ENCODE assay signal across 25 mouse cellular contexts in the genomic region with DNA sequence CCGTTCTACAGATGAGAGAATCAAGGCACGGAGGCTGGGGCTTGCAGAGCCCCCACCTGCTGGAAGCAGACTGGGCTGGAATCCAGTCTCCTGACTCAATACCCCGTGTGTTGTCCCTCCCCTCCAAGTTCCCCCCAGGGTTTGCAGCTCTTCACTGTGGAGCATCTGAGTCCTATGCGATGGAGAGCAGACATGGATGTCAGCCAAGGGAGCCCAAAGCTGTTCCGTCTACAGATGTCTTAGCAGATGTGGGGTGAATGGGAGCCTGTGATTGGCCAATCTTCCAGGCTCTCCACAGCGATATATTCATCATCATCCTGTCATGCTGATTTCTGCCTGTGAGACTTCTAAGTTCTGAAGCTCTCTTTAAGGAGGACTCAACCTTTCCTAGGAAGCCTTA. TPM values are rescaled to one million over a fixed set of nuclear protein-coding genes. Genes with fewer than 3 reads are reported as not detected.
DNase-seq lines count a peak whose midpoint lies in the region; ATAC-seq and TF ChIP-seq lines count a peak whose summit lies in the region.
"Had no signal": no experiment of that assay in that cellular context is flagged by ENCODE, and none has a peak within 500 bp of the region (broad histone marks: within the 10 kb centered on the region; RNA-seq: fewer than 3 reads in every experiment).

No protein-coding gene starts in this region.

- peaks cover 22% of the 10 kb centered on the region for H3K4me1 ChIP-seq in hindbrain, embryonic 15.5 days (replicated peaks)
- peaks cover 17% of the 10 kb centered on the region for H3K4me1 ChIP-seq in hindbrain, embryonic 12.5 days
- peaks cover 28% of the 10 kb centered on the region for H3K4me1 ChIP-seq in lung, embryonic 15.5 days
- H3K4me1 ChIP-seq in lung, adult 2 months (ENCODE audit: control insufficient read depth, insufficient read depth, low read length), result no peaks in the 10 kb centered on the region
- H3K4me1 ChIP-seq in embryonic facial prominence, embryonic 14.5 days (ENCODE audit: control insufficient read depth, insufficient read depth, low read length), result peaks cover 35% of the 10 kb centered on the region

- H3K9me3 ChIP-seq in hindbrain, embryonic 15.5 days, result no peaks in the 10 kb centered on the region
- H3K9me3 ChIP-seq in hindbrain, embryonic 12.5 days (replicated peaks), result no peaks in the 10 kb centered on the region
- no peaks in the 10 kb centered on the region for H3K9me3 ChIP-seq in lung, embryonic 15.5 days
- H3K9me3 ChIP-seq in embryonic facial prominence, embryonic 14.5 days (ENCODE audit: control insufficient read depth, low read length), result no peaks in the 10 kb centered on the region

- H3K4me2 ChIP-seq in hindbrain, embryonic 15.5 days, result no peak overlapping the region
- H3K4me2 ChIP-seq in hindbrain, embryonic 12.5 days (replicated peaks), result no peak overlapping the region
- H3K4me2 ChIP-seq in lung, embryonic 15.5 days, result no peak overlapping the region
- H3K4me2 ChIP-seq in embryonic facial prominence, embryonic 14.5 days (ENCODE audit: low read depth, low read length), result no peak overlapping the region
- H3K4me2 ChIP-seq: midbrain, embryonic 11.5 days had no signal

- WGBS in hindbrain, embryonic 15.5 days, result 55% methylated on average over 6 of the region's 6 CpGs
- WGBS in hindbrain, embryonic 12.5 days, result 77% methylated on average over 6 of the region's 6 CpGs
- WGBS in lung, embryonic 15.5 days, result 40% methylated on average over 6 of the region's 6 CpGs
- WGBS in lung, adult 2 months, result 49% methylated on average over 6 of the region's 6 CpGs
- 24% methylated on average over 6 of the region's 6 CpGs for WGBS in embryonic facial prominence, embryonic 14.5 days

- no peak for DNase-seq in lung, adult 2 months
- peak; percentile 21 for DNase-seq in brain, adult 2 months (ENCODE audit: low read depth, low spot score)
- DNase-seq in embryonic facial prominence, embryonic 14.5 days (ENCODE audit: low spot score), result peak; percentile 85
- DNase-seq in retina, embryonic 14.5 days (ENCODE audit: low spot score), result no peak
- DNase-seq in heart, postnatal 4 days, result no peak
- DNase-seq: adrenal gland, postnatal 10 days; cerebellum, adult 18-20 months; cerebellum, postnatal 25 days; embryo, embryonic 11 days; gastrocnemius, postnatal 25 days; heart, adult 2 months; heart, postnatal 36 days; kidney, adult 2 months; kidney, postnatal 10 days; layer of hippocampus, postnatal 36 days; liver, postnatal 0 days; thymus, adult 2 months had no signal

- TF ChIP-seq CTCF in lung, adult 2 months (IDR thresholded peaks at IDR 0.05; ENCODE audit: insufficient read depth, low read length), result no peak

- no peak overlapping the region for H3K27ac ChIP-seq in hindbrain, embryonic 15.5 days (replicated peaks)
- no peak overlapping the region for H3K27ac ChIP-seq in hindbrain, embryonic 12.5 days
- no peak overlapping the region for H3K27ac ChIP-seq in lung, embryonic 15.5 days
- H3K27ac ChIP-seq in embryonic facial prominence, embryonic 14.5 days (replicated peaks; ENCODE audit: low read depth, low read length), result no peak overlapping the region
- H3K27ac ChIP-seq: heart, adult 2 months; layer of hippocampus, adult 2 months had no signal

- peaks cover 44% of the 10 kb centered on the region for H3K27me3 ChIP-seq in hindbrain, embryonic 15.5 days
- H3K27me3 ChIP-seq in hindbrain, embryonic 12.5 days, result peaks cover 50% of the 10 kb centered on the region
- H3K27me3 ChIP-seq in lung, embryonic 15.5 days, result peaks cover 50% of the 10 kb centered on the region
- H3K27me3 ChIP-seq in embryonic facial prominence, embryonic 14.5 days (replicated peaks; ENCODE audit: control insufficient read depth, insufficient read depth, low read length), result peaks cover 39% of the 10 kb centered on the region

- no peak for TF ChIP-seq POLR2A in lung, adult 2 months (IDR thresholded peaks at IDR 0.05; ENCODE audit: borderline replicate concordance, extremely low read depth, low read depth, low read length)

- H3K4me3 ChIP-seq in hindbrain, embryonic 15.5 days, result no peak overlapping the region
- no peak overlapping the region for H3K4me3 ChIP-seq in hindbrain, embryonic 12.5 days
- no peak overlapping the region for H3K4me3 ChIP-seq in lung, embryonic 15.5 days
- H3K4me3 ChIP-seq in lung, adult 2 months (replicated peaks; ENCODE audit: extremely low read depth, low read depth, low read length), result no peak overlapping the region
- no peak overlapping the region for H3K4me3 ChIP-seq in embryonic facial prominence, embryonic 14.5 days (ENCODE audit: low read depth, low read length)
- H3K4me3 ChIP-seq: erythroblast, embryonic 14.5 days; heart, adult 2 months; layer of hippocampus, adult 2 months had no signal

- 0 out of 2 replicates have a peak, but pooled peaks have one; percentile 34 for ATAC-seq in hindbrain, embryonic 15.5 days (ENCODE audit: low FRiP score, low read depth)
- ATAC-seq in hindbrain, embryonic 12.5 days (ENCODE audit: low FRiP score), result no peak
- ATAC-seq in lung, embryonic 15.5 days (ENCODE audit: borderline replicate concordance, extremely low read depth, low FRiP score, low TSS enrichment), result peak; percentile 33; the same call in 1 of the 2 replicates
- ATAC-seq in embryonic facial prominence, embryonic 14.5 days (ENCODE audit: low read depth), result peak; percentile 53
- ATAC-seq: liver, postnatal 0 days; Patski had no signal

- H3K36me3 ChIP-seq in hindbrain, embryonic 15.5 days, result no peaks in the 10 kb centered on the region
- no peaks in the 10 kb centered on the region for H3K36me3 ChIP-seq in hindbrain, embryonic 12.5 days
- no peaks in the 10 kb centered on the region for H3K36me3 ChIP-seq in lung, embryonic 15.5 days
- no peaks in the 10 kb centered on the region for H3K36me3 ChIP-seq in embryonic facial prominence, embryonic 14.5 days (ENCODE audit: control insufficient read depth, insufficient read depth, low read length)

- no peak overlapping the region for H3K9ac ChIP-seq in hindbrain, embryonic 15.5 days
- H3K9ac ChIP-seq in hindbrain, embryonic 12.5 days, result no peak overlapping the region
- H3K9ac ChIP-seq in lung, embryonic 15.5 days, result no peak overlapping the region
- no peak overlapping the region for H3K9ac ChIP-seq in embryonic facial prominence, embryonic 14.5 days (ENCODE audit: low read depth, low read length)
- H3K9ac ChIP-seq: liver, postnatal 0 days had no signal

RNA-seq across cellular contexts. Expression of a gene that starts 3.3 kb away (rescaled TPM):
- 0.50 and 0.62 TPM in 2 replicates for polyA plus RNA-seq in hindbrain, embryonic 15.5 days (2015; fragmentation: Nextera tagmentation; extraction: Ambion mirVana)
- polyA plus RNA-seq in hindbrain, embryonic 12.5 days (2016; fragmentation: Nextera tagmentation; extraction: Ambion mirVana), result 2.0 and 3.0 TPM in 2 replicates
- polyA plus RNA-seq in lung, embryonic 15.5 days (2015; fragmentation: Nextera tagmentation; extraction: Ambion mirVana), result 10.8 and 11.0 TPM in 2 replicates
- 0.12 and 0.22 TPM in 2 replicates for polyA plus RNA-seq in lung, adult 2 months (2012; rRNA removed)
- 4.7 and 5.0 TPM in 2 replicates for polyA plus RNA-seq in embryonic facial prominence, embryonic 14.5 days (2014; fragmentation: Nextera tagmentation; extraction: Ambion mirVana)
- not detected for total RNA-seq in heart, postnatal 4 days (2021)
- total RNA-seq: adrenal gland, postnatal 10 days; gastrocnemius, postnatal 25 days; heart, adult 2 months; heart, postnatal 36 days; layer of hippocampus, adult 2 months; layer of hippocampus, postnatal 36 days; liver, adult 2 months had no signal
- polyA plus RNA-seq: erythroblast, embryonic 14.5 days; heart, adult 2 months; liver, adult 2 months; liver, postnatal 0 days had no signal

RNA-seq across cellular contexts. Expression of a gene that starts 51.4 kb away (rescaled TPM):
- 1.1 and 1.3 TPM in 2 replicates for polyA plus RNA-seq in hindbrain, embryonic 15.5 days (2015; fragmentation: Nextera tagmentation; extraction: Ambion mirVana)
- polyA plus RNA-seq in hindbrain, embryonic 12.5 days (2016; fragmentation: Nextera tagmentation; extraction: Ambion mirVana), result 1.0 and 1.5 TPM in 2 replicates
- 0.81 and 0.94 TPM in 2 replicates for polyA plus RNA-seq in lung, embryonic 15.5 days (2015; fragmentation: Nextera tagmentation; extraction: Ambion mirVana)
- polyA plus RNA-seq in lung, adult 2 months (2012; rRNA removed), result 0.04 TPM in 1 of 2 replicates, not detected in the other
- 1.6 and 3.9 TPM in 2 replicates for polyA plus RNA-seq in embryonic facial prominence, embryonic 14.5 days (2014; fragmentation: Nextera tagmentation; extraction: Ambion mirVana)
- under 1 TPM; 0.11 to 0.17 TPM for total RNA-seq in heart, postnatal 4 days (2021)
- total RNA-seq: gastrocnemius, postnatal 25 days; heart, adult 2 months; heart, postnatal 36 days; liver, adult 2 months had no signal
- polyA plus RNA-seq: erythroblast, embryonic 14.5 days; liver, adult 2 months; liver, postnatal 0 days had no signal

RNA-seq across cellular contexts. Expression of a gene that starts 55.4 kb away (rescaled TPM):
- 20.3 and 22.9 TPM in 2 replicates for polyA plus RNA-seq in hindbrain, embryonic 15.5 days (2015; fragmentation: Nextera tagmentation; extraction: Ambion mirVana)
- polyA plus RNA-seq in hindbrain, embryonic 12.5 days (2016; fragmentation: Nextera tagmentation; extraction: Ambion mirVana), result 30.2 and 34.0 TPM in 2 replicates
- polyA plus RNA-seq in lung, embryonic 15.5 days (2015; fragmentation: Nextera tagmentation; extraction: Ambion mirVana), result 26.2 and 27.8 TPM in 2 replicates
- 5.6 and 7.5 TPM in 2 replicates for polyA plus RNA-seq in lung, adult 2 months (2012; rRNA removed)
- 20.2 and 23.9 TPM in 2 replicates for polyA plus RNA-seq in embryonic facial prominence, embryonic 14.5 days (2014; fragmentation: Nextera tagmentation; extraction: Ambion mirVana)
- 10 to 100 TPM; 22.8 to 26.6 TPM for total RNA-seq in heart, postnatal 4 days (2021)

Comparison
In these comparisons a context has a peak if more than half of its experiments do, and no peak if none do; other contexts are left out.
1. DNase-seq: peak in brain, adult 2 months (single experiment) and embryonic facial prominence, embryonic 14.5 days (single experiment); none in lung, adult 2 months (single experiment), retina, embryonic 14.5 days (single experiment) and heart, postnatal 4 days (single experiment).